Mouse (Mus musculus) cerebral cortex, adult 2 months (tissue): ENCODE measurements around the gene Crbn.

Source experiments
- WGBS: fragments of 180-500 bp; shearing (Covaris S2); methylation state at CpG from one replicate; pipeline ENCODE4 v1.1.7; 2018; 5-methylcytosine and 5-hydroxymethylcytosine counted together

The Crbn gene

DNA sequence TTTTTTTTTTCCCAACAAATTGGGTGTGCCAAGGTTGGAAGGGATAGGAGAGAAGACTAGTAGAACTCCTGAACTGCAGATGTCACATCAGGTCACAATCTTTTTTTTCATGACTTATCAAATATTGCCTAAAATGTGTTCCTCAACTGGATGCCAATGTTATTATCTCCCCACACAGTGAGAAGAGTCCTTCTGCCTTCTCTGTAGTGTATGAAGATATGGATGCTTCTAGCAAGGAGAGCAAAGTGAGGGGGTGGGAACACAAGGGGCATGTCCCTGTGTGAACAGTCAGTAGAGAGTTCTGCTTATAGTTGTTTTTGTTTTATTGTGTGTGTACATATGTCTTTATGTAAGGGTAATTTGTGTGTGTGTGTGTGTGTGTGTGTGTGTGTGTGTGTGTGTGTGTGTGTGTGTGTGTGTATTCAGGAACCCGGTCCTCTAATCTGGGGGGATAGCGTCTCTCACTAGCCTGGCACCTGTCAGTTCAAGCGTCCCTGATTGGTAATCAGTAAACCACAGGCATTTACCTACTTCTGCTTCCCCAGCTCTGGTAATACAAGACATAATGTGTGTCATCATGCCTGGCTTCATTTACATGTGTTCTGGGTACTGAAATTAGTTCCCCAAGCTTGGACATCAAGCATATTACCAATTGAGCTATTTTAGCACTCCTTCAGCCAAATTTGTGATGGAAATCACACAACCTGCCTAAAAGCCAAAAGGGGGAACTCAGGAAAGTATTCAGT lies 39.2 kb downstream of the Crbn start:
- 94% methylated on average over 3 of the region's 3 CpGs for WGBS

DNA sequence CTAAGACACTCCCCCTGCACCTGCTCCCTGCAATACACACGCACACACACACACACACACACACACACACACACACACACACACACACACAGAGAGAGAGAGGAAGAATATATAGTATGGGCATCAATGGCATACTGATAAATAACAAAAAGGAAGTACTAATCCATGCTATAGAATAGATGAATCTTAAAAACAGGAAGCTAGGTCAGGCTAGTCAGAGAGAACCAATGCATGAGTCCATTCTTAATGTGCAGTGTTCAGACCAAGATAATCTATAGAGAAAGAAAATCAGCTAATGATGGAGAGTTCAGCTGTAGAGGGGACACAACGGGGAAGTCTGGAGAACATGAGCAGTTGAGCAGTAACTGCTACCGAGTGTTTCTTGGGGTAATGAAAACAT lies 41.6 kb downstream of the Crbn start:
- WGBS = 76% methylated on average over 3 of the region's 3 CpGs

DNA sequence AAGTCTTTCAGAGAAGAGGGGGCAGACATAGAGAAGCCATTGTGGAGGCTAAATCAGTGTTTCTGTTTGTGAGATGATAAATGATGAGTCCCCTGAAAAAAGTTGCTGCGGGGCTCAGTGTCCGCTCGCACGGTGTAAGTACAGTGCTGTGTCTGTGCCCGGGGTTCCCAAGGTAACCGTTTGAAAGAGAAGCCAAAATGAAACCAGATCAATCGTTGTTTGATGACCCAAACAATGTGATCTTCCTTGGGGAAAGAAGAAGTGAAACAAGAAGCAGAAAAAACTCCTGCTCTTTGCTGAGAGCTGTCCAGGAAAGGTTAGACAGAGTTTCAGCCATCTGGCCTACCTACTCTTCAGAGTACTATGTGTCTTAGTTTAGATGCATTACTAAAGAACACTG lies 49.6 kb downstream of the Crbn start:
- WGBS = 70% methylated on average over 7 of the region's 7 CpGs

DNA sequence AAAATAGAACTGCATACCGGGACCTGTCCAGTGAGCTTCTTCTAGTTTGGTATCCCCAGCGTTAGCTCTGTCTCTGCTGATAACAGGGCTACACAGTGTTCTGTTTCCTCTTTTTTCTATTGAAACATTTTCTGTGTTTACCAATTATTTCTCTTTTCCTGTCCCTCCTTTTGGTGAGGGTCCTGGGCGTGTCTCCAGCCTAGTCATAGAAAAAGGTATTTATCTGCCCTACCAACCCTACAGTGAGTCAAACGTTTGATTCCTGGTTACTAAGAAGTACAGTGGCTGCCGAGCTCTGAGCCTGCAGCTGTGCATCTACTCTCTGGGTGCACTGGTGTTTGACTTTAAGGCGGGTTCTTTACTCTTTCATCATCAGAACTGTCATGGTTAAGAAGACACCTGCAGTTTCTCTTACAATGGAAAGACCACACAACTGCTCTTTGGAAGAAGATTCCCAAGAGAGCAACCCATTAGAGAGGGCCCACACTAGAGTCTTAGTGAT lies 50.9 kb downstream of the Crbn start, which contains the start of gene Il5ra:
Il5ra (minus strand) TSS at position 151 of the 502 bp plus-strand sequence.
- WGBS = 76% methylated on average over 6 of the region's 6 CpGs

DNA sequence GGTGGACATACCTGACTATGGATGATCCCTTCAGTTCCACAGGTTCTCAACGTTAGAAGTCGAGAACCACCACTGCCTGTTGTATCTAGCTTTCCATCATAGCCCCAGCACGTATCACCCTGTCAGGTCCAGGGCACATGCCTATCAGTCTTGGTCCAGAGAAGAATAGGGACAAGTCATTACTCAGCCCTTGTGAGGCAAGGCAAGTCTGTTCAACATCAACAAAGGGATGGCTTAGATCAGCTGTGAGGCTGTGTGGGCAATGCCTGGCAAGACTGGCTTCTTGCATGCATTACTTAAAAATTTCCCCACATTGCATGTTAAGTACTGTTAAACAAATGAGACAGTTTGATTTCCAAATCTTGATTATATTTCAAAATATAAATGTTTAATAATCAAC lies 52.1 kb downstream of the Crbn start:
- 81% methylated on average over 3 of the region's 3 CpGs for WGBS

DNA sequence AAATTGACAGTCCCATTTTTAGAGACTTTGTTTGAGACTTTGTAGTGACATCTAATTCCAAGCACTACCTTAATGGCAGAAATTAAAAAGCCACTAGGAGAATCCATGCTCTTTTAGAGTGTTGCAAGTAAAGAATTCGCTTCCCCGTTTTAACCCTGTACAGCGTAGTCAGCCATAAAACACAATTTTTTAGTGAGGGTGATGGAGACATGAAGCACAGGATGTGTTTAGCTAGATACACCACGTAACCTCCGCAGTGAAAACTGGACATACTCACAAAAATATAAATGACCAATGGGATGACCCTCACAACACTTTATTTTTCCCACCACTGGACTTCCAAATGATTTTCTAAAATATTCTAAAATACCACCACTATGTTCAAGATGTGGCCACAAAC lies 52.6 kb downstream of the Crbn start:
- WGBS = 93% methylated on average over 5 of the region's 5 CpGs

DNA sequence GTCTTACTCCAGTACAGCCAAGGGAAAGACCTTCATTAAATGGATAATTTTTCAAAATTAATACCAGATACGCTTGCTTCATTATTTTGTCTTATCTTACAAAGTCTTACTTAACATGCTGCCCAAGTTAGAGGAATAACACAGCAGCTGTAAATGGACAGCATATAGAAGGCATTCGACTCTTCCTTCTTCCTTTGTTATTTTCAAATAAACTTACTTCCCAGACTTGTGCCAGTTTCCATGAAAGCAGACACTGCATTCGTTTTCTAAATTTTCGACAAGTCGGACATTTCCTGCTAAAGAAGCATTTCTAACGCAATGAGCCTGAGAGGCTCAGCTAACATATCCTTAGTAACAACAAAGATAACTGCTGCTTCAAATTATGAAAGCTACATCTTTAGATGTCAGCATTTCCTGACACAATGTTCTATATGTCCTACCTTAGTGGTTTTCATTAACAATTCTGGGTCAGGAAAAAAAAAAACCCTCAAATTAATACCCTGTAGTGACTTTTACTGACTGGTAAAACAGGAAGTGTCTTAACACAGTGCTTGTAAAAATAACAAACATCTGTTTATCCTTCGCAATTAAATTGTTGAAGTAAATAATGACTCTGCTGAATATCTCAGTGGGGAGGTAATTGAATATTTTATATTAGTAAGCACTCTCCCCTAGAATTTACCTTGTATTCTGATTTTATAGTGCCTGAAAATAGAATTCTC lies 54.0 kb downstream of the Crbn start:
- 67% methylated on average over 7 of the region's 7 CpGs for WGBS

DNA sequence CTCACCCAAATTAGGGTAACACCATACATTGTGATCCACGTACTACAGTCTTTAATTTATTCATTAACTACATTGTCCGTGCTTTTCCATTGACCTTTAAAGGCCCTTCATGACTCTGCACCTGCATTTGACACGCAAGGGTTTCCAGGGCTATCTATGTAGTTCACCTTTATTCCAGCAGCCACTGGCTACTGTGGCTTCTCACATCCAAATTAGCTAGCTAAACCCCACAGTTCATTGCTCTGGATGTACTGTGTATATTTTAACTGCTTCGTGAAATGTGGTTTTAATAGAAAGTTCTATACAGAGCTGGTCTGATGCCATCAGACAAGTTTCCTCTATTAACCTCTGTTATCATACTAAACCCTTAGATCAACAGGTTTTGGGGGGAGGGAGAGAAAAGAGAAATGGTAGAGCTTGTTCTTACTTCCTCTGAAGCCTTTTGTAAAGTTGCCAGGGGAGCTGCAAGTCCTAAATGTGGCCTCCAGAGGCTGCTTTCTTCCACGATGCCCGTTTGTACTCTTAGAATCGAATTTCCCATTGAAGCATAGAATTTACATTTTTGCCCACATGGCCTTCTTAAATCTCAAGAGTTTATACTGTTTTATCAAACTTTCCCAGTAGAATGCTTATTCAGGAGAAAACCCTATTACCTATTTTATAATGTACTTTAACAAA lies 56.2 kb downstream of the Crbn start:
- 65% methylated on average over 7 of the region's 7 CpGs for WGBS

DNA sequence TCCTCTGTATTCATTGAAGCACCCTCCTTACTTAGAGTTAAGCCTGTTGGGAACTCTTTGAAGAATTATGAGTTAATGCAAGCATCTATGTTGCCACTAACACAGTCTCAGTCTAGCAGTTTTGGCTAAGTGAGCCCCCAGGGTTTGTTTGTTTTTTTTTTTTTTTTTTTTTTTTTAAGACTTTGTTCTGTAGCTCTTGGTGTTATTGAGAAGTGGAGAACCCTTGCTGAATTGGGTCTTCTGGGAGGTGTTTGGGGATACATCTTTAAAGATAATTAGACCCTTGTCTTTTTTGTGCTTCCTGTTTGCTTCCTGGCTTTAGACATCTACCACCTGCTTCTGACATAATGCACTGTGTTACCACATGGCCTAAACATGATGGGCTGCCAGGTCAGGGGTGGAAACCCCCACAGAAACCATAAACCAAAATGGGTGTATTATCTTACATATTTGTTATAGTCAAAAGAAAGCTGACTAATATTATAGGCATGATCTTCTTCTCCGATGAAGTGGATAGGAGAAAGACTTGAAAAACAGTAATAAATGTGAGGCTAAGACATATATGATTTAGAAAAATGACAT lies 59.5 kb downstream of the Crbn start:
- WGBS = 97% methylated on average over 1 of the region's 1 CpGs

DNA sequence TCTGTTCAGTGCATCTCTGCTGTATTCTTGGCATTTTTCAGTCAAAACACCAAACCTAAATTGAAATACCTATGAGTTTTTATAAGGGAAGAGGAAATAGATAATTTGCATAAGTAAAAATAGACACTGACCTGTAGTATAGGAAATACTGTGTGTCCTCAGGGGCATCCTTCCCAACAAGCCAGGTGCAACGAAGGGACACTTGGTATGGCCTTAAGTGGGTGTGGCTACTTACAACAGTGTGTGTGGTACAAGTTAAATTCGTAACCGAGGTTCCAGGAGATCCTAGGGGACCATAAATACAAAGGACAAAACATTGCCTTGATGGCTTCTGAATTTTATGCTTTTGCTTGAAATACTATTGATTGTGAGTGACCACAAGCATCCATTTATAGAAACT lies 61.6 kb downstream of the Crbn start:
- 75% methylated on average over 3 of the region's 3 CpGs for WGBS

DNA sequence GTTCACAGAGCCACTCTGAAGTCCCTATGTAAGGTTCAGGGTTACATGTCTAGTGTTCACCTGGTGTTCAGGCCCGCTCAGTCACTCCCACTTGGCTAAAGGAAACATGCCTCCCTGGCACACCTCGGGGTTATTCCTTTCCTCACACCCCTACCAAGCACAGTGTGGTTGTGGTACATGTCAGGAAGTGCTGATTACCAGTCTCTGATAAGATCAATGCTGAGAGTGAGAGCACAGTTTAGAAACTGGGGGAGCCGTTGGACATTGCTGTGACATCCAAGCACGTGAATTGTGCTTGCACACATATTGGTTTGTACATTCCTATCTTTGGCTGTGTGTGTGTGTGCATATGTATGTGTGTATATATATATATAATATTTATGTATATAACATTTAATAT lies 67.3 kb downstream of the Crbn start:
- 80% methylated on average over 4 of the region's 4 CpGs for WGBS
